Mouse (Mus musculus) cerebellum, adult 9-10 months (tissue): ENCODE data around the gene Sfxn5.

Experiments
- DNase-seq: peaks from one replicate; pipeline ENCODE4 v3.0.0; 2022

Gene Sfxn5

DNA sequence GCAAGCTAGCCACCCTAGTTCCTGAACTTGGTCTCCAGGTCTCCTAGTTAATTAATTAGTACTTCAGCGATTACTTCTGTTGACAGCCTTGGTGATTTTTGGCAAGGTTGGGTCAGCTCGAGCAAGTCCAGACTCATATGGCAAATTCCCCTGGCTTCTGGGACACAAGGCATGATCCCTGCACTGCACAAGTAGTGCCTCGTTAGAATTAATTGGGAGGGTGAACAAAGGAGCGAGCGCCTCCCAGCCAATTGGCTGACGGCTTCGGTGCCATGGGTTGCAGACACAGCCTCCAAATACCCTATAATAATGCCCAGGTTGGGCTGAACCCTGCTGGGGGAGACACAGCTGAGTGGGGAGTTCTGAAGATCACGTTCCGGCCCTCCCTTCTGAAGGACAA is 106.7 kb downstream of the Sfxn5 start:
- no peak for DNase-seq

DNA sequence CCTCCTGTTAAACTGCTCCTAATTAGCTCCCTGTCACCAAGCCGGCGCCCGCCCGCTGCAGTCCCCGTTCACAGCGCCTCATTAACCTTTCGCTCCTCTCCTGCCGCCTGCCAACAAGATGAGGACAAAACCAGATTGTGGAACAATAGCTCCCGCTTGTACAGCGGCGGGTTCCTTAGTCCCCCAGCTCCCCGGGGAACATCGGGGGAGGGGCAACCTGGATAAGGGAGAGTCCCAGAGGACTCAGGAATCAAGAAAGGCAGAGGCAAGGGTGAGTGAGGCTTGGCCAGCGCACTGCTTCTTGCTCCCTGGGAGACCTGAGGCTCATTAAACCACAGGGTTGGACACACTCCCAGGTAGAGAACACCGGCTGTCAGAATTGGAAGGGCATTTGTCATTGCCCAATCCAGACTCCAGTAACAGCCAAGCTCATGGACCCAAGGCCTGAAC is 108.8 kb downstream of the Sfxn5 start:
- DNase-seq: peak; percentile 74

DNA sequence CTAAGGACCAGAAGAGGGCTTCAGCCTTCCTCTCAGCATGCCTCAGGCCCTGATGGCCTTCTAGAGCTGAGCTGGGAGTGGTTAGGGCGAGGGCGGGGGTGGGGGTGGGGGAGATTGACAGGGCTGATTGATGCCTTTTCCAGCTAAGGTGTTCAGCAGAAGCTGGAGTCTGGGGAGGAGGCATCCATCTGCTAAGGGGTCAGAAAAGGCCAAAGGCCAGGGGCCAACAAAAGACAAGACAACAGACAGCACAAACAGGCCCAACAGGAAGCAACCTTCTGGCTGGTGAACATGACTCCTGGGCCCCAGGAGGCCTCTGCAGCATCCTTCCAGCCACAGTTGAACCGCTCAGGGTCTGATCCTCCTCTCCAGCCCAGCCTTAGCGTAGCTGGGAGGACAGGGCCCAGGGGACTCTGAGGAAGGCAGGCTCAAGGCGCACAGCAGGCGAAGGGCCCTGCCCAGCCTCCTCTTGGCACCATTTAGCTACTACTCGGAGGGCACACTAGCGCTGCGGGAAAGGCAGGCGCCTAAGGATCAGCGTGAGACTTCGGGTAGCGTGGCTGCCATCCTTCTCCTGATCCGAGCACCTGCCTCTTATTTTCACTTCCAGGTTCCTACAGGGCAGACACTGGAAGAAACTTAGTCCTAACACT is 109.6 kb downstream of the Sfxn5 start:
- DNase-seq: peak; percentile 35

DNA sequence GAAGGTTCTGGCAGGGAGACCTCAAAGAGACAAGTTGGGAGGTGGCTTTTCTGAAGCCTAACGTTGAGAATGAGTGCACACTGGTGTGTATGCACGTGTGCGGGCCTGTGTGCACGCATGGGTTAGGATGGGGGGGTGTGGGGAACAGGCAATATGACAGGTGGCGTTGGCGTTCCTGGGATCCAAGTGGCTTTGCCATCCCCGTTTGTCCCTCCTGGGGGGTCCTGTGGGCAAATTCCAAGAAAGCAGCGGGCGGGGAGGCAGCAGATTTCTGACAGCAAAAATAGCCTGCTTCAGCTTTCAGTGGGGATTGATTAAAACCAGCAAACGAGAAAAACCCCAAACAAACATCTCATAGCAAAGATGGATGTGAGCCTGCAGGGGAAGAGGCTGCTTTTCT is 110.7 kb downstream of the Sfxn5 start:
- DNase-seq: peak; percentile 59

DNA sequence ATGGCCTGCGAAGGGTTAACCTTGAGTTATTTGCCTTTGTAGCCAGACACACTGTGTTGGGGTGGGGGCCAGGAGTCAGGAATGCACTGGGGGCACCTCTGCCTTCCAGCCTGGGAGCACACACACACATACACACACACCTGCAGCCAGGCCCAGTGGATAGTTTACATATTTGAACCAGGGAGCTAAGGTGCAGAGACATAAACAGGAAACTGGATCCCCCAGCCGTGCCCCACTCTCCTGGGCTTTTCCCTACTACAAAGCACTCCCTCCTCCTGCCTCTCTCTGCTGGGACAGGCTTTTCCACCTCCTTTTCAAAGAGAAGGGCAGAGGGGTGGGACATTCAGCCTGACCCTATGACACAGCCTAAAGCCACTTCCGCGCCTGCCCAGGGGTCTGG is 112.3 kb downstream of the Sfxn5 start:
- no peak for DNase-seq

DNA sequence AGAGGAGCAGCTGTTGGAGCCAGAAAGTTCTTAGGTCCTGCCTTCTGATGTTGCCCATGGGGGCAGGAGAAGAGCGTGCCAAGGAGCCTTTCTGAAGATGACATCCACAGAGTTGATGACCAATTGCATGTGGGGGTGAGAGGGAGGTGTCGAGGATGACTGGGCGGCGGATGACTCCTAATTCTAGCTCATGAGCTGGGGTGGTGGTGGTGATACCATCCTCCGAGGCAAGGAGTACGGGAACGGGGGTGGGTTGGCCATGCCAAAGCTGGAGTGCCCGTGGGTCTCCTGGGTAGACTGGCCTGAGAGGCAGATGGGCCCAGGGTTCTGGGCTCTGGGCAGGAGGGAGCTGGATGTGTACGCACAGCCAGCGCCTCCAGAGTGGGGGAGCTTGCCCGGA is 113.5 kb downstream of the Sfxn5 start:
- no peak for DNase-seq

DNA sequence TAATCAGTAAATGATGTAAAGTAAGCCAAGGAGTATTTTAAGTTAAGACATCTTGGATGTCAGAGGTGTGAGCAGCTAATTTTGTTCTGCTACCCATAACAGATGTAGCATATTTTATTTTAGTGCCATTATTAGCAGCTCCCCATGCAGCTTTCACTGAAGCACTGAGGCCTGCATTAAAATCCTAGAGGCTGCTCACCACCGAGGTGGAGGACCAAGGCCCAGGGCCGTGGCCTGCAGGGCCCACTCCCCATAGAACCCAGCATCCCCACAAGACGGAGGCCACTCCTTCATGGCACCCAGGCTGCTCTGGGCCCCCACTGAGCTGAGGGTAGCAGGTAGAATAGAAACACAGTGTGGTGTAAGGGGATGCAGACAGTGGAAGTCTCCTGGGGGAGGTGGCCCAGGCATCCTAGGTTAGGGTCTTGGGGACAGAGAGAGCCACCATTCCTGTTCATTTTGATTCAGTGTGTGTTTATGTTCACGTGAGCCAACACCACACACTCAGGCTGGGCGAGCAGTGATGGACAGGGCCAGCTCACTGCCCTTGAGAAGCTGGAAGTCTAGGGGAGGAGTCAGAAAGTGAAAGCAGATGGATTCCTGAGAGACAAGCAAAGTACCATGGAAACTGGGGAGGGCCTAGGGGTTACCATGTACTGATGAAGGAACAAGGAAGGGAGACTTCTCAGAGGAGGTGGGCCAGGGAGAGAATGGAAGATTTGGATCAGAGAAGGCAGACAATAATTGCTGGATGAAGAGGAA is 114.4 kb downstream of the Sfxn5 start:
- no peak for DNase-seq

DNA sequence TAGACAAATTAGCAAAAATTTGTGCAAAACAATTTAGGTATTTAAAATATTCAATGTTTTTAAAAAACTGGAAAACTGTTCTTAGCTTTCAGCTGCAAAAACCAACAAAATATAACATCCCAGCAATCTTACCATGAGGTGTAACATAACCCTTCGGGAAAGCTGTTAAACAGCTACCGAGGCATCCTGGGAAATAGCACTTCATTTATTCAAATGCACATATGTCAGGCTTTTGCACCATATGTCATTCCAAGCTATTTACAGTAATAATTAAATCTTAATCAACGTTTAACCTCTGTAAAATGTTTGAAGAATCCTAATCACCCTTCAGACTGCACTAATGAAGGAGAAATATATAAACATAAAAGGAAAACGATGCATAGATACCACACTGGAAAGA is 115.0 kb downstream of the Sfxn5 start:
- DNase-seq: no peak

DNA sequence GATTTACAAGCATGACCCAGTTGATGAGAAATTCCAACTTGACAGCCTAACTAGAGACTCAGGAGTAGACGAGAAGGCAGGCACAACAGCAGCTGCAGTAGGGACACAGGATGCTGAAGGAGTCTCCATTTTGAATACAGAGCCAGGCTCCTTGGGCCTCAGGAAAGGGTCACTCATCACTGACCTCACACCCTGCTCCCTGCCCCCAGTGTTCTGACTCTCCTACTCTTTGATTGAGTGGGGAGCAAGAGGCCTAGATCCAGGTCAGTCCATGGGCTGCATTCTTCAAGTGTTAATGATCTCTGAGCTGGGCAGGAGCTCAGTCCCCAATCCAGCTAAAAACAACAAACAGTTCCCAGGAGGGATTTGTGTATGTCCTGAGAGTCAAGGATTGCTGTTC is 122.5 kb downstream of the Sfxn5 start:
- DNase-seq: no peak

DNA sequence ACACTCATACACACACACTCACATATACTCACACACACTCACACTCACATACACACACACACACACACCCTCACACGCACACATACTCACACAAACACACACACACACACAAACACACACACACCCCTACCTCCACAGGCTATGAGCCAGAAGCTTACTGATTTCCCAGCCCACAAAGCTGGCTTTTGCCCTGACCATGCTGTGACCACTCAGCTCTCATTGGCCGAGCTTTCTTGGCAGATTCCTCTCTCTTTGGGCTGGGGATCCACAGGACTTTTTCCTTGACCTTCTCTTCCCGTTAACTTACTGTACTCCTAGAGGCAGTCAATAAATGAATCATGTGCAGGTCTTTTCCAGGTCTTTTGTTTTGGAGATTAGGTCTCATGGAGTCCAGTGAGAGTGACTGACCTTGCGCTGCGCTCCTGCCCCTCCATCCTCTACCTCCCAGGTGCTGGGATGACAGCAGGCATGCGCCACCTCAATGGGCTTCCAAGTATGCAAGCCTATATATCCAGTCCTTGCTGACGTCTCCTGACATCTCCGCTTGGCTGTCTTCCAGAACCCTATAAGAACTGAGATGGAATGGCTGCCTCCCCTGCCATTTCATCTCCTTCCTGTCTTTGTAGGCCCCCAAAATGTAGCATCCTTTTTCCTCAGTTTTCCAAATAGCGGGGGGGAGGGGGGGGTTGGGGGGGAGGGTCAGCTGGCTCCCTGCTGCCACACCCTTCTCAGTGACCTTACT is 123.8 kb downstream of the Sfxn5 start:
- no peak for DNase-seq

DNA sequence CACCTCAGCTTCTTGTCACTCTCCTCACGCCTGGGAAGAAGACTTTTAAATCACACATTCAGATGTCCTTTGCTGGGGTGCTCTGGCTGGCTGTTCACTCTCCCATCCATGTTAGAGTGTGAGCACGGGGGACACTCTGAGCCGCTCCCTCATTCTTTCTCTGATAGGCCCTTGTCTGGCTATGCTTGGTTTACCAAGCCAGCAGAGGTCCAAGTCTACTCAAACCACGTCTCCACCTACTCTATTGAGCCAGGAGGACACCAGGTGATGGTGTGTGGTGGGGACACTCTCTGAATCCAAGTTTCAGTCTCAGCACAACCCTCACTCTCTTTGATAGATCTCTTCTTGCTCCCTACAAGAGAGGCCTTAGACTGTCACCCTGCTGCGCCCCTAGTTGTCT is 125.9 kb downstream of the Sfxn5 start:
- no peak for DNase-seq

DNA sequence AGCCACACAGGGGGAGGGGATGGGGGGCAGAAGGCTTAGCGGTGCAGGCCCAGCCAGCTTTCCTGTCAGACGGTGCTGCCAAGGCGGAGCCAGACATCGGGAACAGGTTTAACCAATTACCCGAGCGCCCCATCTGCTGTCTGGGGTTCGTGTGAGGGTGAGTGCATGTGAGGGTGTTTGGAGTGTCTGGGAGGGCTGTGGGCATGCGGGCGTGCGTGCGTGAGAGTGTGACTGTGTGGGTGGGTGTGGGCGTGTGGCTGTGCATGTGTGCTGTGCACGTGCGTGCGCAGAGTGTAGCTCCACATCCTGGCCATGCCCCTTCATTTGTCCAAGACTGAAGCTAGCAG is 126.3 kb downstream of the Sfxn5 start:
- no peak for DNase-seq

DNA sequence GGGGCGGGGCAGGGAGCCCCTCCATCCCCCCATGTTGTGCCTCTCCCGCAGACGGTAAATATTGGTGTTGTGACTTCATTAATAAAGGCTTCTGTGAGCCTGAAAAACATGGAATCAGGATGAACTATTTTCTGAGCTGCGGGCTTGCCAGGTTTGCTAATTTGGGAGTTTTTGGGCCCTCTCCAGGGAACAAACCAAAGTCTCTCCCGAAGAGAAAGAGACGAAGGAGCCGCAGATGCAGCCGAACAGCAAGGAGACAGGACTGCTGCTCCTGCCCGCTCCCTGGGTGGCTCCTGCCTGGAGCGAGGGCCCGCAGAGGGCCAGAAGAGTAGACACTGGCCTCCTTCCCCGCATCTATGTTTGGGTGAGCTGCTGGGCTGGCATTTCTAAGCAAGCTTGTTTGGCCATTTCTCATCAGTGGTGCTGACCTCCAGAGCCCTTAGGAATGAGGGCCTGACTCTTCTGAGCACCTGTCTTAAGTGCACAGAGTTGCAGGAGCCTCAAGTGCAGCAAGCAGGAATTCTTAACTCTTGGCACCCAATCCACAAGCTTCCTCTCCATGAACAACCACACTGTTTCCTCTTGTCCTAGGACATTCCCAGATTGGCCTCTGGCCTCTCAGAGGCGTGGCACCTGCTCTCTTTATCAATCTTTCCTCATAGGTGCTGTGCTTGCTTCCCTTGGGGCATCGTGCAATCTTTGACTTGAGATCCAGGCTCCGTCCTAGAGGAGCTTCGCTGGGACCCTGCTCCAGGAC is 126.9 kb downstream of the Sfxn5 start:
- no peak for DNase-seq

DNA sequence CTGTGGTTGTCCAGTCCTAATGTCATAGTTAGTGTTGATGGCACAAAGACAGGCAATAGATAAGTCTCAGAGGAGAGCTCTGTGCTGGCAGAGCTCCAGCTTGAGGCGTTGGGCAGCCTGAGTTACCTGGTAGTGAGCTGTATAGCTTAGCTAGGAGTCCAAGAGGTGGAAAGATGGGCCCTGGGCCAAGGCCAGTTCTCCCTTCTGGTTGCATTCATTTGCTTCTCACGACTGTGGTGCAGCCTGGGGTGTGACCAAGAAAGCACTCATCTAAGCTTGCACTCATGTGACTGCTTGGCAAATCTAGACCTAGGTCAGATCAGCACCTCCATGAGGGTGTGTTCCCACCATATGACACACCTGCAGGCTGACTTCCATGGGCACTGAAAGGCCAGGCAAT is 135.3 kb downstream of the Sfxn5 start:
- DNase-seq: no peak

DNA sequence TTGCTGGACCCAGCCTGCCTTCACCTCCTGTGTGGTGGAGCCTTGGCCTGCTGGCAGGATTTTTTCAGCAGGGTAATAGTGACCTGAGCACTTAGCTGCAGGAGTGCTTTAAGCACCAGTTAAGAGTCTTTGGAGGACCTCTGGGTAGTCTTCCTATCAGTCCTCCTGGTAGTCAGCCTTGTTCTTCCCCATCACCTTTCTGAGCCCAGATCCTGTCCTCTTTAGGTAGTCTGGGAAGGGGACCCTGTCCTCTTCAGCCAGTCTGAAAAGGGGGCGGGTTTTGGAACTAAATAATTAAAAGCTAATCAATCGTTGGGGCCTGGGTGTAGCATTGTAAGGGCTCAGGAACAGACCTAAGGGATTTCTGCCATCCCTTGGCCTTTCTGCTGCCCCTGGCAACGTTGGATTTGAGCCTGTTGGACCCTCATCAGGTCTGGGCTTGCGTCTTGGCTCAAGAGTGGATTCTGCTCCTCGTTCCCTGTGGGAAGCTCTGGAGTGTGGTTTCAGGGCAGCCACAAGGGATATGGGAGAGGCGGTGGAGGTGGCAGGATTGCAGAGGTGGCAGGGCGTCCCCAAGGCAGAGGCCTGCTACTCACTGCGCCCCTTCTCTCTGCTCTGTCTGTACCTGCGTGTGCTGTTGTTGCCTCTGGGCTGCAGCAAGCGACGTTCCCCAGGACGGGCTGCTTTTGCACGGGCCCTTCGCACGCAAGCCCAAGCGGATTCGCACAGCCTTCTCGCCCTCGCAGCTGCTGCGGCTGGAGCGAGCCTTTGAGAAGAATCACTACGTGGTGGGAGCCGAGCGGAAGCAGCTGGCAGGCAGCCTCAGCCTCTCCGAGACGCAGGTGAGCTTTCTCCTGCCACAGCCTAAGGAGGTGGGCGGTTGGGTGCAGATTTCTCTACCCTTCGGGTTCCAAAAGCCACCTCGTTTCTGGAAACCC is 139.6 kb downstream of the Sfxn5 start:
- no peak for DNase-seq

DNA sequence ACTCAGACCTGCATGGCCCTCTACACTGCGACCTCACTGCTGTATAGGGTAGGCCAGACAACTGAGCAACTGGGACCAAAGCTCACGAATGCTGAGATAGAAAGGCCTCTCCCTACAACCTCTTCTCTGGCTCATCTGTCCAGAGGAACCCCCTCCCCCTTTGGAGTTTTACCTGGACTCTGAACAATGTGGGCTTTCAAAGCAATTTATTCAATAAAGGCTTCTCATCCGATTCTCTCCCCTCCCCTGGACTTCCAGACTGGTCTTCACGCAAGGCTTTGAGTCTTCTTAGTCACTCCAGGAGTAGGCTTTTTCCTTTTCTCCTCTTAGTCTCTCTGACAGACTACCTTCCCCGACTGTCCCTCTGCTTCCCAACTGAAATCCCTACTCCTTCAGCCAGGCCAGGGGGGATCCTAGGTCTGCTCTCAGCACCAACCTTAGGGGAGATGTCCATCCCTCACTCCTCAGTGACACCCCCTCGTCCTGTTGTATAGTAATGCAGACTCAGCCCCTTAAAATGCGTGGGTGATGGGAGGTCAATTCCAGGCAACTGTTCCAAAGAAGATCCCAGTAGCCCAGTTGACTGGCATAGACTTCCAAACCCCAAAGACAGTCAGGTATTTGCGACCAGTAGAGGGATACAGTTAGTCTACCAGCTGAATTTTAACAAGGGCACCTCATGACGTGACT is 141.3 kb downstream of the Sfxn5 start:
- DNase-seq: no peak

DNA sequence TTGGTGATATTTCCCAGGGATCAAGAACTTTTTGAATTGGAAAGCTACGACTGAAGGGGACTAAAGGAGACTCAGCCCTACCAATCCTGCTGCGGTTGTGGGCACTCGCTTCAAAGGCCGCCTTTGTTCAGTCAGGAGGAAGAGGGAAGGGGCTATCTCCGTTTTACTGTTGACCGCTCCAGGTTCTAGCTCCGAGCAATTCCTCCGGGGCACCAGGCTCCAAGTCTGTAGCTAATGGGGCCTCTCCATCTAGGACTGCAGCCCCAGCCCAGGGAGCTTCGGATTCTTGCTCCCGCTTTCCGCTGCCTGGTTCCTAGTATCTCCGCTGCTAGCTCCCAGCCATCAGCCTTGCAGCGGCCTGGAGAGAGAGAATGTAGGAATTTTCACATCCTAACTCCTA is 142.6 kb downstream of the Sfxn5 start:
- no peak for DNase-seq

DNA sequence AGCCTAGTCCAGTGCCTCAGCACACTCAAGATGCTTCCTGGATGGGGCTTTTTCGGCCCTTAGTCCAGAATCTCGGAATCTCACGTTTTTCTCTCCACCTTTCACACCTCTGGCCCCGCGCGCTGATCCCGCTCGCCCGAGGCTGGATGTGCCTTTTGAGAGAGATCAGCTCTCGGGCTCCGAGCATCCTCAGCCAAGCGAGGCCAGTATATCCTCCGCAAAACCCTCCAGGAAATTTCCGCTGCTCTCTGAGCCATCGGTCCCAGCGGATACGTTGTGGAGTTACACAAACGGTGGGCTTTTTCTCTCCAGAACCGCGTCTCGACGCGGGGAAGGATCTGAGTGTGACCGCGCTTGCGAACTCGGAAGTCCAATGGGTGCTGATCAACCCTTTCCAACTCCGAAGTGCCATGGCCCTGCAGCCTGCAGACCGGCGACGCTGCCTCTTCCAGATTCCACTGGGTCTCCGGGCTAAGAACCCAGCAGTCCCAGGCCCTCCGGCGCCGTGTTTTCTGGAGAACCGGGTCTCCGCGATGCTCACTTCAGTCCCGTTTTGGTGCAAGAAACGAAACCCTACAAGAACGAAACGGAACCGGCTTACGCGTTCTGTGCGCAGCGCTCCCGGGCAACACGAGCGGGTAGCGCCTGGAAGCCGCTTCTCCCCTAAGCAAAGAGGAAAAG is 143.2 kb downstream of the Sfxn5 start:
- DNase-seq: no peak

DNA sequence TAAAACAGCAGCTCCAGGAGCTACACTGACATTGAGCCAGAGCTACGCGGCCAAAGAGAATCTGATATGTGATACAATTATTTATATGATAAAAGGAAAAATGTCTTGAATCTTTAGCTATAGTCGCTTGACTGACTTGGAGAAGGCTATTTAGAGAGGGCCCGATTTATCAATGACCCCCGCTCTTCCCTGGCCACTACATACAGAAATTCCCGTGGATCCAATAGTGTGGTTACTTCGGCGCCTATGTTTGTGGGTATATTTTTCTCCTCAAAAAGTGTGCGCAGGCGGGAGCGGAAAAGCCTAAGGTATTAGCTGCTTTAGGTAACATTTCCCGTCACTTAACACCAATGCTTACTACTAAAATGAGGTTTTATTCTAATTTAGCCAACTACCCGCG is 143.9 kb downstream of the Sfxn5 start:
- DNase-seq: no peak

DNA sequence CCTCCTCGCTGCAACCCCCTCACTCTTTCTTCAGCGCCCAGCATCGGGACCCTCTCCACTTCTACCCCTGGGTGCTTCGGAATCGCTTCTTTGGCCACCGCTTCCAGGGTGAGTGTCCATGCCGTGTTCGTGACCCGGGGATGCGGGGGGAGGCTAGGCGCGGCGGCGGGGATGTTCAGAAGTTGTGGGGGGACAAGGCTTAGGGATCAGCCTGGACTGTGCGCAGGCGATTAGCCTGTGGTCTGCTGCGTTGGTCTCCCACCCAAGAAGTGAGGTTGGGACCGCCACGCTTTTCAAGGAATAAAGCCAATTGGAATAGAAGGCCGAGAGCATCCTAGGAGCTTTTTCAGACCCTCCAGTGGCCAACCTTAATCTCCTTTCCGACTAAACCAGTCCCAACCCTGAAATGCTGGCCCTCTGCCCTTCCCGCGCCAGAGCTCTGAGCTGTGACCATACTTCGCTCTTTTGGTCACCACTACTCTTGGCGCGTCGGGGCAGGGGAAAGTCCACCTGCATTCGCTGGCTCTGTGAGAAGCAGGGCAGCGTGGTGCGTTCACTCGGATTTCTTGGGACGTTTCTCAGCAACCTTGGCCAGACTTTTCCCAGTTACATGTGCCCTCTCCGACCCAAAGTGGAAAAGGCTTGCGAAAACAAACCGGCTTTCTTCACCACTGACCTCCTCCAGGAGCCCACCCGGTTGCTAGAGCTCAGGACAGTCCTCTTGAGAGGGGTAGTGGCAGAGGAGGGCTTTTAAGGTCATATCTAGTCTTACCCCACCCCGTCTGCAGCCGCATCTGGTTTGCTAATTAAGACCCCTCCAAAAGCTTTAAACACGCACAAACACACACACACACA is 144.7 kb downstream of the Sfxn5 start:
- DNase-seq: no peak
